Mouse (Mus musculus) midbrain, embryonic 14.5 days (tissue): ENCODE results near the gene Gdap2. TPM values are rescaled to one million over a fixed set of nuclear protein-coding genes. Genes with fewer than 3 reads are reported as not detected.

ENCODE experiments used
- ATAC-seq: fragments of 200-750 bp; cut with Nextera tagmentation; 2 replicates; pipeline ENCODE4 v1.8.0; 2017; ENCODE audit warnings: moderate number of reproducible peaks, moderate library complexity; ENCODE audit not compliant: low FRiP score, low TSS enrichment
- DNase-seq: peaks from one replicate; pipeline ENCODE4 v3.0.0-alpha.2; 2015
- H3K27ac ChIP-seq: fragments of 300-500 bp; sonication (generic); replicated peaks from 2 replicates; pipeline ENCODE4 v1.5.1; 2014; ENCODE audit warnings: mild to moderate bottlenecking, low read depth, low read length, moderate library complexity
- H3K27me3 ChIP-seq: fragments of 300-500 bp; sonication (generic); 2 replicates; pipeline ENCODE4 v1.6.1; 2014; ENCODE audit warnings: low read length, control low read depth, mixed read lengths; ENCODE audit not compliant: control insufficient read depth, insufficient read depth
- H3K36me3 ChIP-seq: fragments of 300-500 bp; sonication (generic); 2 replicates; pipeline ENCODE4 v1.6.1; 2014; ENCODE audit warnings: low read length, control low read depth; ENCODE audit not compliant: control insufficient read depth, insufficient read depth
- H3K4me1 ChIP-seq: fragments of 300-500 bp; sonication (generic); 2 replicates; pipeline ENCODE4 v1.6.1; 2014; ENCODE audit warnings: mild to moderate bottlenecking, antibody characterized with exemption, low read length, control low read depth; ENCODE audit not compliant: control insufficient read depth, insufficient read depth
- H3K4me2 ChIP-seq: fragments of 300-500 bp; sonication (generic); 2 replicates; pipeline ENCODE4 v1.6.1; 2014; ENCODE audit warnings: mild to moderate bottlenecking, low read length, moderate library complexity
- H3K4me3 ChIP-seq: fragments of 300-500 bp; sonication (generic); replicated peaks from 2 replicates; pipeline ENCODE4 v1.5.1; 2014; ENCODE audit warnings: low read depth, low read length
- H3K9ac ChIP-seq: fragments of 300-500 bp; sonication (generic); replicated peaks from 2 replicates; pipeline ENCODE4 v1.6.1; 2014; ENCODE audit warnings: mild to moderate bottlenecking, low read length, moderate library complexity
- H3K9me3 ChIP-seq: fragments of 300-500 bp; sonication (generic); 2 replicates; pipeline ENCODE4 v1.6.1; 2016; ENCODE audit warnings: low read length, control low read depth, mixed read lengths; ENCODE audit not compliant: control insufficient read depth
- WGBS: fragments of 180-500 bp; shearing (Covaris S2); extraction: QIAGEN DNeasy Blood & Tissue Kit; methylation state at CpG from one replicate; pipeline ENCODE4 v1.1.7; 2014; 5-methylcytosine and 5-hydroxymethylcytosine counted together
- polyA plus RNA-seq: library from polyadenylated mRNA; unstranded; fragments of >200 nt; fragmentation: Nextera tagmentation; extraction: Ambion mirVana; gene quantifications from 2 replicates; pipeline ENCODE4 v1.2.1, GENCODE M21; 2014

The Gdap2 gene
- polyA plus RNA-seq, 1 experiment from 2014 or later = 44.9 TPM

- H3K27ac ChIP-seq = no peak overlapping the region
- H3K9me3 ChIP-seq = no peaks in the 10 kb centered on the region
- no peaks in the 10 kb centered on the region for H3K27me3 ChIP-seq
- H3K4me3 ChIP-seq = no peak overlapping the region
- DNase-seq = no peak
- no peak overlapping the region for H3K9ac ChIP-seq
- no peaks in the 10 kb centered on the region for H3K36me3 ChIP-seq
- no peak for ATAC-seq
- 61% methylated on average over 1 of the region's 1 CpGs for WGBS
- H3K4me1 ChIP-seq = no peaks in the 10 kb centered on the region
- H3K4me2 ChIP-seq = no peak overlapping the region
Measured at GRCm38 (mm10) chr3:100227509-100227908, 65.3 kb downstream of the Gdap2 start.

GRCm38 (mm10) chr3:100228981-100229380 is 66.8 kb downstream of the Gdap2 start:
- Histone ChIP-seq H3K36me3 (no peaks in the 10 kb centered on the region), H3K9me3 (no peaks in the 10 kb centered on the region), H3K4me2 (no peak overlapping the region), H3K4me1 (no peaks in the 10 kb centered on the region), H3K27ac (no peak overlapping the region), H3K9ac (no peak overlapping the region), H3K27me3 (no peaks in the 10 kb centered on the region), H3K4me3 (no peak overlapping the region)
- no peak for ATAC-seq
- WGBS = 87% methylated on average over 3 of the region's 3 CpGs
- DNase-seq = no peak

- H3K27ac ChIP-seq = no peak overlapping the region
- no peak overlapping the region for H3K4me2 ChIP-seq
- H3K36me3 ChIP-seq = no peaks in the 10 kb centered on the region
- no peak for ATAC-seq
- no peaks in the 10 kb centered on the region for H3K4me1 ChIP-seq
- DNase-seq = no peak
- H3K4me3 ChIP-seq = no peak overlapping the region
- H3K27me3 ChIP-seq = no peaks in the 10 kb centered on the region
- H3K9me3 ChIP-seq = no peaks in the 10 kb centered on the region
- no peak overlapping the region for H3K9ac ChIP-seq
Measured at GRCm38 (mm10) chr3:100236725-100237436, 74.7 kb downstream of the Gdap2 start.

- DNase-seq = no peak
- 92% methylated on average over 4 of the region's 4 CpGs for WGBS
- no peak overlapping the region for H3K4me2 ChIP-seq
- H3K36me3 ChIP-seq = no peaks in the 10 kb centered on the region
- no peak overlapping the region for H3K9ac ChIP-seq
- H3K9me3 ChIP-seq = no peaks in the 10 kb centered on the region
- H3K27ac ChIP-seq = no peak overlapping the region
- no peak overlapping the region for H3K4me3 ChIP-seq
- ATAC-seq = no peak
- no peaks in the 10 kb centered on the region for H3K27me3 ChIP-seq
- H3K4me1 ChIP-seq = no peaks in the 10 kb centered on the region
Measured at GRCm38 (mm10) chr3:100242230-100242629, 80.0 kb downstream of the Gdap2 start.

GRCm38 (mm10) chr3:100246286-100246825 is 84.2 kb downstream of the Gdap2 start:
- Histone ChIP-seq H3K4me3 (no peak overlapping the region), H3K36me3 (no peaks in the 10 kb centered on the region), H3K9ac (no peak overlapping the region), H3K27ac (no peak overlapping the region), H3K4me2 (no peak overlapping the region), H3K9me3 (no peaks in the 10 kb centered on the region), H3K4me1 (no peaks in the 10 kb centered on the region), H3K27me3 (no peaks in the 10 kb centered on the region)
- 67% methylated on average over 4 of the region's 4 CpGs for WGBS
- no peak for DNase-seq
- ATAC-seq = no peak

Other genes starting within 250 kb of the Gdap2 start
- 29.0 and 37.2 TPM in 2 replicates for gene Wdr3, start within 50 bp of the Gdap2 start, polyA plus RNA-seq